Mouse (Mus musculus): Measurements from ENCODE around the gene Pbld2.

Pbld2 gene

DNA sequence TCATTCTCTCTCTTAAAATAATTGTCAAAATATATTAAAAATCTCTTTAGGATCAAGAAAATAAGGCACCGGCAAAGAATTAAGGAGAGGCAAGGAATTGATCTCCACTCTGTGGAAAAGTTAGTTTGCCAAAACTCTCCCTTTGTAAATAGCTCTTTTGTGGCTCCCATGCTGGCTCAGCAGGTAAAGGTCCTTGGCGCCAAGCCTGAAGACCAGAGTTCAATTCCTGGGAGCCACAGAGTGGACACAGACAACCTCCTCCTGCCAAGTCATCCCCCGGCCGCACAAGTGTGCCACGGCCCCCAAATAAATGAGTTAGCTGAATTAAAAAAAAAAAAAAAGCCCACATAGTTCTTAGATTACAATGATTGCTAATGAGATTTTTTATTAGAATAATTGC is 38.6 kb downstream of the Pbld2 start:
- no peak for DNase-seq (ENCODE audit: low spot score in 2 of 2)

DNA sequence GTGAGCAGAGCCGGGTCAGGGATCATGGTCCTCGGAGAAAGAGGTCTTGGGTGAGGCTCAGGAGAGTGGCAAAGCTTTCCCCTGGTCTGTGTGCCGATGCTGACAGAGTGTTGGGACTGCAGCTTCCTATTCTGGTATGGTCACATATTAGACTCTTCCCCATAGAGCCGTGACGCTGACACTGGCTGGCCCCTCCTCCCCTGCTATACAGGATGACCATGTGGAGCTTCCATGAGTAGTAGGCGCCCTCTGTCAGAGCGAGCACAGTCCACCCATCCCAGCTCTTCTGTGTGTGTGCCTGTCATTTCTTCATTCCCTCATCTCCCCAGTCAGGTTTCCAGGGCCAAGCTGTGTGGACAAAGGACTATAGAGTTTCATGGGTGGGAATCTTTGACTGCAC is 39.2 kb downstream of the Pbld2 start:
- no peak for DNase-seq (ENCODE audit: low spot score in 2 of 2)

DNA sequence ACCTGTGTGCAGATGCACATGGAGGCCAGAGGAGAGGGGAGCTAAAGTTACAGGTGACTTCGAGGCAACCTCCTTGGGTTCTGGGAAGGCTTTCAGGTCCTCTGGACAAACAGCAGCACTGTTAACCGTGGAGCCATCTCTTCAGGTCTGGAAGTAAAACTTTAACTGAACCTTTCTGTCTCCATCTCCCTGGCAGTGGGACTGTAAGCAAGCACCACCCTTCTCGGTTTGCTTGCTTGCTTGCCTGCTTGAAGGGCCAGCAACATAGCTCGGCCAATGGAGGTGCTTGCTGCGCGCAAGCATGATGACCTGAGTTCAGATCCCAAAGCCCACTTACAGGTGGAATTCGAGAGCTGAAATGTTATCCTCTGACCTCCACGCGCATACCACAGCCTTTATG is 40.4 kb downstream of the Pbld2 start:
- no peak for DNase-seq (ENCODE audit: low spot score in 2 of 2)

DNA sequence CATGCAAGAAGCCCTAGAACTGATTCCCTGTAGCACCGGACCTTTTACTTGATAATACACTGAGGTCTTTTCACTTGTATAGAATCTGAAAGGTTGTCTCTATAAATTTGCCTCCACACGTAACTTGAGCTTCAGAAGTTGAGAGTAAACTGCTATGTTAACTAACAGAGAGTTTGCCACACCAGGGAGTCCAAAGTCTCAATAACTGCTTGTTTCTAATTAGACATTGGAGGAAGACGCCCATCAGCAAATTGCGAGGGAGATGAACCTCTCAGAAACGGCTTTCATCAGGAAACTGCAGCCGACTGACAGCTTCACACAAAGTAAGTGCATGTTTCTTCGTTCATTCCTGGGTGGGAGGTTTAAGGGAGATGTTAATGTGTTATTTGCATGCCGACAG is 41.4 kb downstream of the Pbld2 start:
- DNase-seq (ENCODE audit: low spot score in 2 of 2), result no peak

DNA sequence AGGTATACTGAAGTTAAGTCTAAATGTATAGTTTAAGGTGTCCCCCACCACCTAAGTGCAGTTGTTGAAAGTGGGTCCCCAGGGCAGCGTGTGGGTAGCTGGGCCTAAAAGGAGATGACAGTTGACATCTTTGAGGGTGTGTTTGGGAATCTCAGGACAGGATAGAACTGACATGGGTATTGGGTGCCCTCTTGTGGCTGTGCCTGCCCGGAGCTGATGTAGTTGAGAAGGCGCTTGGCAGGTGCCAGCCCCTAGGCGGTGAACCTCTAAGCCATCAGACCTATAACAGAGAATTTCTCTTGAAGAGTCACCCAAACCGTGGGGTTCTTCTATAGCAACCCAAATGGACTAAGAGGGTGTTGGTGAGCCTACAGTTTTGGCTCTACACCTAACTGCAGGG is 41.9 kb downstream of the Pbld2 start:
- peak; percentile 43 to 74 for DNase-seq (ENCODE audit: low spot score in 2 of 2)

DNA sequence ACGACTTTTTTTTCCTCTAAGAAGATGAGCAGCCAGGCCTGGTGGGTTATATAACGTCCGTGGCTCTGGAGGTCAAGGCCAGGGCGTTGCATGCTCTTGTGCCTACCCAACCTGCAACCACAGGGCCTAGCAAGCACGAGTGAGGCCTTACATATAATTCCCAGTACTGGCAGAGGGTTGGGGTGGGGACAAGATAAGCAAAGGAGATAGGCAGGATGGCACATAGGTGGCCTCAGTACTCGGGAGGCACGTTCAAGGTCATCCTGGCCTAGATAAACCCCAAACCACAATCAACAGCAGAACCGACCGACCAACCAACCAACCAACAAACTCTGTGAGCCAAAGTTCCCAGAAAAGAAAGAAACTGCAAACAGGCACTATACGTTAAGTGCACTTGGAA is 62.2 kb downstream of the Pbld2 start:
- DNase-seq (ENCODE audit: low spot score in 2 of 2), result no peak

DNA sequence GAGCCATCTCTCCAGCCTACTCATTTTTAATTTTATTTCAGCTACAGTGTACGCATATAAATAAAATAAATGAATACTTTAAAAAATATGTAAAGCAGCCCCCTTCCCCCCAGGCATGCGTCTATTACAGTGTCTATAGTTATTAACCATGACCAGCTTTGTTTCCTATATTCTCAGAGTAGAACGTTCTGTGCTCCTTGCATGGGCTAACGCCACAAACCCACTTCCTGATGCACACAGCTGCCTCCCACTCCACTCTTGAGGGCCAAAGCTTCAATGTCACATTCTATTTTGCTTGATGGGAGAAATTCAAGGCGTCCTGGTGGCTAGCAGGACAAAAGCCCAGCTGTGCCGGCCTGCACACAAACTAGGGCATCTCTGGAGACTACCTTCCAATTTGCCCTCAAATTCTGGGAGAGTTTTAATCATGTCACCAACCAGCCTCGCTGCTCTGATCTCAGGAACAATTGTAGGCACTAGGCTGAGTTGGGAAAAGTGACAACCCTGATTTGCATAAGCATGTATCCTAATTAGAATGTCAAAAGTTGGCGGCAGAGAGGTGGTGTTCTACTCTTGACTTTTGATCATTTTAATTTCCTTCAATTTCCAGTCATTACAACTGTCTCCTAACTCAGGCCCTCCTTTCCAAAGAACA is 65.1 kb downstream of the Pbld2 start:
- no peak for DNase-seq (ENCODE audit: low spot score in 2 of 2)

DNA sequence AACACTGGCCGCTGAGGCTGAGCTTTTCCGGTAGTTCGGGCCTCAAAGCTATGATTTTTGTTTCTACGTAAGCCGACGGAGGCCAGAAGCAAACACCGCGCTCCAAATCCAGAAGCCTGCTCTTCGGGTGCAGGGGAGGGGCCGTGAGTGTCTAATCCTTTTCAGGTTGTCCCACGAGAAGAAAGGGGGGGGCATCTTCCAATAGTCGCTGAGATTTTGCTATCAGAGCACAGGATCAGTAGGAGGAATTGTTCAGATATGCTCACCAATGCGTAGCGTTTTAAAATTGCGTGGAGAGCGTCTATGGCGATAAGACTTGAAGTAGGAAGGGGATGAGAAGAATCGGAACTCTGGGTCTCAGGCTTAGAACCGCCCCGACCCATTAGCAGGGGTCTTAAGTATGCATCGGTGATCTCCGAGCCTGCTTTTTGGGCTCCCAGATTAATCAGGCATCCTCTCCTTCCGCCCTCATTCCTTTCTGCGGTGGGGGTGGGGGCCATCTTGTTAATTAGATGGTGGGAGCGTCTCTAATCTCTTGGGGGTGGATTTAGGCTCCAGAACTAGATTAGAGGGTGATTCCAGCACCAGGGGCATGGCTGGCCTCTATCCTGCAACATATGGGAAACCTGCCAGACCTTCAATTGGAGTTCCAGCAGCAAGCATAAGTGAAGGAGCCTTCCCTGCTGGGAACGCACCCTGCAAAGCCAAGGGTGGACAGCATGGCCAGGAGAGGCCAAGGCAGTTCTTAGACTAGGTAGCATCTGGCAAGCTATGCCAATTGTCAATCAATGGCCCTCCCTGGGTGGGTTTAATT is 65.8 kb downstream of the Pbld2 start:
- no peak for DNase-seq (ENCODE audit: low spot score in 2 of 2)

DNA sequence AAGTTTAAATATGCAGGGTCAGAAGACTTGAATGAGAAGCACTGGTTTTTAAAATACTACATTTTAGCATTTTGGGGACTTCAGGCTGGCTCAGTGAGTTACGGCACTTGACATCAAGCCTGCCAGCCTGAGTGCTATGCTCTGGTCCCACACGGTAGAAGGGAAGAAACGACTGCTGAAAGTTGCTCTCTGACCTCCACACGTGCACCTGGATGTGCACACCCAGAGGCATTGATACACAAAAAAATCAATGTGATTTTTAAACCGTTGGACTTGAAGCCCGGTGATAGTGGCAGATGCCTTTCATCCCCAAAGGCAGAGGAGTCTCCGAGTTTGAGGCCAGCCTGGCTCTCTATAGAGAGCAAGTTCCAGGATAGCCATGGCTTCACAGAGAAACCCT is 67.8 kb downstream of the Pbld2 start:
- no peak for DNase-seq (ENCODE audit: low spot score in 2 of 2)

DNA sequence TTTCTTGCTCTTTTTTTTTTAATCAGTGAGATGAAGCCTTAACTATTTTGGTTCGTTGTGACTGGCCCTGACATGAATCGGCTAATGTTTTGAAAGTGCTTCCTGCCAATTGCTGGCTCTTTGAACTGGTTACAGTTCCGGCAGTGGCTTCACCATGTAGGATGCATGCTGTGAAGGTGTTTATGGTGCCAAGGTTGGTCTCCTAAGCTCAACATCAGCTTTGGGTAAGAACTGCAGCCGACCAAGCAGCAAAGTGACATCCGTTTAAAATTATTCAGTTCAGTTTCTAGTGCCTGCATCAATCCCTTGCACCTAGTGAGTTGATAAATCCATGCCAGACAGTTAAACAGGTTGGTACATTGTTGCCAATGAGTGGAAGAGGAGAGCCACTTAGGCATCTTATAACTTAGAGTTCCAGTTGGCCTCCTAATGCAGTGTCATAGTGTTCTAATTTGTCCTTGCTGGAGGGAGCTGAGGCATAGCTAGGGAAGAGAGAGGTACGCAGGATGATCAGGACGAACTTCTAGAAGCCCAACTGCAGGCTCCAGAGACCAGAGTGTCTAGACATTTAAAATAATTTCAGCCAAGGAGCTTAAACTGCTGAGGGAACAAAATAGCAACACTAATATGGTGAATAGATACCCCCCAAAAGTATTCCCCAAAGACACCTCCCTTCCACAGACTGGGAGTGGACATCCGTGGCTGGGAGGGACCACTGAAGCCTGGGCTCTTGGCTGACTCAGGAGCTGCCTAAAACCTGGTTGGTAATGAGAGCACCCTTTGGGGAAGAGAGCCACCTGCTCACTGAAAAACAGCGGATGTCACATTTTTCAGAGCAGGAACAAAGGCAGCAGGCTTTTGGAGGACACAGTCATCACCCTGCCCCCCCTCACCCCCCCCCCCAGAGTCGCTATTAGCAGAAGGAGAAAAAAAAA is 68.8 kb downstream of the Pbld2 start:
- DNase-seq (ENCODE audit: low spot score in 2 of 2), result no peak

DNA sequence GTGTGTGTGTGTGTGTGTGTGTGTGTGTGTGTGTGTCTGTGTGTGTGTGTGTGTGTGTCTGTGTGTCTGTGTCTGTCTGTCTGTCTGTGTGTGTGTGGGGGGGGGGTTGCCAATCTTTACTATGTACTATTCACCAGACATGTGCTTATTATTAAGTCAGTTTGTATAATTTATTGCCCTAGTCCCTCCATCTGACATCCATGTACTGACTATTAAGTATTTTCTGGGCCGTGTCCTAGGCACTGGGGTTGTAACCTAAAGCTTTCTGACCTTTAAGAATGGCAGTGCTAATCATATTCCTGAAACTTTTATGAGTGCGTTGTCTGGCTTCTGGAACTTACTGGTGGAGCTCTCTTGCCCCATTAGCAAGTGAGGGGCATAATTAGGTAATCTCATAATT is 72.6 kb downstream of the Pbld2 start:
- DNase-seq (ENCODE audit: low spot score in 2 of 2), result no peak

DNA sequence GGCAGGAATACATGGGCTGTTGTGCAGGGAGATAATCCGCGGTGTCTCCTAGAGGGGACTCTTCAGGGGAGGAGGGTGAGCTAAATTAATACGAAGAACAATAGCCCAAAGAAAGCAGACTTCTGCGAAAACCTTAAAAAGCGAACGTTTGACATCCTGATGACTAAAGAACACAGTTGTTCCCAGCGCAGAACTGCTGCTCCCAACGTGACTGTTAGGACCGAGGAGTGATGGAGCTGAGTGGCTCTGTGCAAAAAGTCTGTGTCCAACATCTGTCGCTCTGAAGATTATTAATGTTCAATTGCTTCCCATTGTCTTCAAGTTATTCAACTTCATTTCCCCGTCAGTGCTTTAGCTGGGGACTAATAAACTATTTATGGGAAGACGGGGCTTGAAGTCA is 74.1 kb downstream of the Pbld2 start:
- DNase-seq (ENCODE audit: low spot score in 2 of 2), result no peak

DNA sequence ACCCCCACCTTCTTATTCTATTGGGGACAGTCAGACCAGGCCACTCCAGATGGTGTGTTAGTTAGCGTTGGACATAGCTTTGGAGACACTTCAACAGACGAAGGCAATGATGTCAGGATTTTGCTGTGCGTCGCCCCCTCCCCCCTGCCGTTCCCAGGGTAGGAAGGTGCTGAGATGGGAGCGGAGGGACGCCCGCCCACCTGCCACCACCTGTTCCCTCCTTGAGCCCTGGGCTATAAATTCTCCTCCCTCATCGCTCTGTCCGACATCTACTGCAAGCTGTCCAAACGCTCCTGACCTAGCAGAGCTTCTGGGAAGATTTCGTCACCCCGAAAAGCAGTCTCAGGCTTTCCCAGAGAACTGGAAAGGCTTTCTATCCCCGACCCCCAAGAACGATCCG is 75.4 kb downstream of the Pbld2 start, which contains the start of gene Atoh7:
TSS of gene Atoh7 (plus strand) at position 131 of the 400 bp plus-strand sequence.
- peak in 1 of 2 experiments; percentile 57 for DNase-seq (ENCODE audit: low spot score in 2 of 2)

DNA sequence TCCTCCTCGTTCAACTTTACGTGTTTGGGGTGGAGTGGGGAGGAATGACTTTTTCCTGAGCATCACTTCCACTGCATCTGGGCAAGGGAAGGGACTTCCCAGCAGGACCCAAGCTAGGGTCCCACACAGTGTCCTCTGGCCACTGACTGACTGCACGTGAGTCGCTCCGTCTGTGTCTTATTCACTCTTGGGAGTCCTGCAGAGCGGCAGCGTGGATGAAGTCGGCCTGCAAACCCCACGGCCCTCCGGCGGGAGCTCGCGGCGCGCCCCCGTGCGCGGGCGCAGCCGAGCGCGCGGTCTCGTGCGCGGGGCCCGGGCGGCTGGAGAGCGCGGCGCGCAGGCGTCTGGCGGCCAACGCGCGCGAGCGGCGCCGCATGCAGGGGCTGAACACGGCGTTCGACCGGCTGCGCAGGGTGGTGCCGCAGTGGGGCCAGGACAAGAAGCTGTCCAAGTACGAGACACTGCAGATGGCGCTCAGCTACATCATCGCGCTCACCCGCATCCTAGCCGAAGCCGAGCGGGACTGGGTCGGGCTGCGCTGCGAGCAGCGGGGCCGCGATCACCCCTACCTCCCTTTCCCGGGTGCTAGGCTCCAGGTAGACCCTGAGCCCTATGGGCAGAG is 75.9 kb downstream of the Pbld2 start:
- peak in 1 of 2 experiments; percentile 55 for DNase-seq (ENCODE audit: low spot score in 2 of 2)

DNA sequence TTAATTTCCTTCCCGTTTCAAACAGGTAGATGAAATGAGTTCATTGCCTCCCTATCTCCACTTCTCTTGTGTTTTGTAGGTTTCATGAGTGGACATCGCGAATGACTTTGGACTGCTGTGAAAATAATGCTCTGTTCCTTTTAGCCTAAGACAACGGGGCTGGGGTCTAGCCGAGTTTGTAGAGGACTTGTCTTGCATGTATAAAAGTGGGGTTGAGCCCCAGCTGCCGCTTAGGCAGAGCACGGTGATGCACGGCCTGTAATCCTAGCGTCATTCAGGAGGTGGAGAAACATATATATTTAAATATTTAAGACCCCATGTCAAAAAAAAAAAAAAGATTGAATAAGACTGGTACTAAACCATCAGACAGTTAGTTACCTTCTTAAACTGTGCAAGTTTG is 76.5 kb downstream of the Pbld2 start:
- no peak for DNase-seq (ENCODE audit: low spot score in 2 of 2)

Data from frontal cortex, postnatal 10 days (tissue).